Mouse (Mus musculus) neural tube, embryonic 11.5 days (tissue): ENCODE measurements around the gene Rgs14. TPM values are rescaled to one million over a fixed set of nuclear protein-coding genes. Genes with fewer than 3 reads are reported as not detected.
A peak's percentile ranks its signal among the peaks of the same experiment; 100 is the strongest.

Experiments
- ATAC-seq: fragments of 200-750 bp; cut with Nextera tagmentation; 2 replicates; pipeline ENCODE4 v1.8.0; 2017; ENCODE audit warnings: moderate number of reproducible peaks, mild to moderate bottlenecking, moderate TSS enrichment, moderate library complexity; ENCODE audit not compliant: insufficient read depth, low FRiP score, low TSS enrichment
- DNase-seq: peaks from one replicate; pipeline ENCODE4 v3.0.0-alpha.2; 2015; ENCODE audit warnings: low spot score
- H3K27ac ChIP-seq: fragments of 300-500 bp; sonication (generic); 2 replicates; pipeline ENCODE4 v1.5.1; 2014; ENCODE audit warnings: low read depth, mild to moderate bottlenecking, low read length
- H3K27me3 ChIP-seq: fragments of 300-500 bp; sonication (generic); 2 replicates; pipeline ENCODE4 v1.6.1; 2014; ENCODE audit warnings: mild to moderate bottlenecking, low read length, mixed read lengths; ENCODE audit not compliant: control insufficient read depth, insufficient read depth
- H3K36me3 ChIP-seq: fragments of 300-500 bp; sonication (generic); 2 replicates; pipeline ENCODE4 v1.6.1; 2014; ENCODE audit warnings: mild to moderate bottlenecking, low read length, moderate library complexity, mixed read lengths; ENCODE audit not compliant: control insufficient read depth, insufficient read depth
- H3K4me1 ChIP-seq: fragments of 300-500 bp; sonication (generic); 2 replicates; pipeline ENCODE4 v1.6.1; 2014; ENCODE audit warnings: low read length, mixed read lengths; ENCODE audit not compliant: control insufficient read depth, insufficient read depth
- H3K4me2 ChIP-seq: fragments of 300-500 bp; sonication (generic); 2 replicates; pipeline ENCODE4 v1.6.1; 2014; ENCODE audit warnings: low read depth, mild to moderate bottlenecking, moderate library complexity
- H3K4me3 ChIP-seq: fragments of 300-500 bp; sonication (generic); 2 replicates; pipeline ENCODE4 v1.5.1; 2014; ENCODE audit warnings: low read depth, low read length
- H3K9ac ChIP-seq: fragments of 300-500 bp; sonication (generic); 2 replicates; pipeline ENCODE4 v1.6.1; 2014; ENCODE audit warnings: mild to moderate bottlenecking, low read length
- H3K9me3 ChIP-seq: fragments of 300-500 bp; sonication (generic); 2 replicates; pipeline ENCODE4 v1.6.1; 2016; ENCODE audit warnings: low read length; ENCODE audit not compliant: control insufficient read depth
- WGBS: fragments of 180-500 bp; shearing (Covaris S2); extraction: QIAGEN DNeasy Blood & Tissue Kit; methylation state at CpG from one replicate; pipeline ENCODE4 v1.1.7; 2014; 5-methylcytosine and 5-hydroxymethylcytosine counted together
- polyA plus RNA-seq: library from polyadenylated mRNA; unstranded; fragments of >200 nt; fragmentation: Nextera tagmentation; extraction: Ambion mirVana; gene quantifications from 2 replicates; pipeline ENCODE4 v1.2.1, GENCODE M21; 2014

The Rgs14 gene
- polyA plus RNA-seq, 1 experiment from 2014 or later, result 0.97 TPM

DNA sequence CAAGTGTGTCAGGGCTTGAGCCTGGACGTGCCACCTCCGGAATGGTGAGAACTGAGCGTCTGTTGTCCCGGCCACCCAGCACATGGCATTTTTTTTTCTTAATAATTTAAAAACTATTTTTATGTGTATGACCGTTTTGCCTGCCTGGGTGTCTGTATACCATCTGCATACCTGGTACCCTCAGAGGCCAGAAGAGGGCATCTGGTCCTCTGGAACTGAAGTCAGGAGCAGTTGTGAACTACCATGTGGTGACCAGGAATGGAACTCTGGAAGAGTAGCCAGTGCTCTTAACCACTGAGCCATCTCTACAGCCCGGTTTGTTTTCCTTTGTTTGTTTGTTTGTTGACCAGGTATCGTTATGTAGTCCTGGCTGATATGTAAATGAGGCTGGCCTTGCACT lies 1.1 kb upstream of the Rgs14 start:
- H3K36me3 ChIP-seq, result no peaks in the 10 kb centered on the region
- H3K9me3 ChIP-seq, result no peaks in the 10 kb centered on the region
- ATAC-seq (no peak), DNase-seq (no peak)
- no peak overlapping the region for H3K9ac ChIP-seq
- H3K4me3 ChIP-seq, result no peak overlapping the region
- H3K4me2 ChIP-seq, result no peak overlapping the region
- H3K4me1 ChIP-seq, result no peaks in the 10 kb centered on the region
- 79% methylated on average over 7 of the region's 7 CpGs for WGBS
- H3K27me3 ChIP-seq, result no peaks in the 10 kb centered on the region
- no peak overlapping the region for H3K27ac ChIP-seq

DNA sequence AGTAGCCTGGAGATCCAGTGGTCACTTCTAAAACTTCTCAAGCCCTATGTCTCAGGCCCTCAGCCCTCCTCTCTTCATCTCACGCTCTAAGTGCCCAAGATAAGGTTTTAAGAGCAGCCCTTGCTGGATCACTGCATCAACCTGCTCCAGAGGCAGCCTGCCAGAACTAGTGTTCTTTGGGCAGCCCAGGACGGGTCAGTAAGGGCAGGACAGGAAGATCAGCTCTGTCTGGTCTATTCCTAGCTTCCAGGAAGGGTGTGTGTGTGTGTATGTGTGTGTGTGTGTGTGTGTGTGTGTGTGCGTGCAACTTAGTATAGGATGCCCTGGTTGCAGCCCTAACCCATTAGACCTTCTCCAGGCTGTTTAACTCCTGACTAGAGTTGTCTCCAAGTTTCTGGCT lies 702 bp downstream of the Rgs14 start:
- H3K36me3 ChIP-seq, result no peaks in the 10 kb centered on the region
- no peak overlapping the region for H3K27ac ChIP-seq
- H3K4me1 ChIP-seq, result no peaks in the 10 kb centered on the region
- no peak overlapping the region for H3K4me3 ChIP-seq
- ATAC-seq (no peak), DNase-seq (no peak)
- WGBS, result 67% methylated on average over 3 of the region's 3 CpGs
- no peak overlapping the region for H3K4me2 ChIP-seq
- no peak overlapping the region for H3K9ac ChIP-seq
- no peaks in the 10 kb centered on the region for H3K9me3 ChIP-seq
- H3K27me3 ChIP-seq, result no peaks in the 10 kb centered on the region

GRCm38 (mm10) chr13:55371007-55371681 lies 1.6 kb downstream of the Rgs14 start:
- Histone ChIP-seq H3K27ac (no peak overlapping the region), H3K27me3 (0 out of 2 replicates have a peak, but pooled peaks cover 2% of the 10 kb centered on the region), H3K4me1 (no peaks in the 10 kb centered on the region), H3K4me3 (no peak overlapping the region), H3K36me3 (no peaks in the 10 kb centered on the region), H3K4me2 (no peak overlapping the region), H3K9me3 (no peaks in the 10 kb centered on the region), H3K9ac (no peak overlapping the region)
- ATAC-seq, result no peak
- 71% methylated on average over 8 of the region's 8 CpGs for WGBS
- no peak for DNase-seq

GRCm38 (mm10) chr13:55371740-55372139 lies 2.2 kb downstream of the Rgs14 start:
- WGBS, result 56% methylated on average over 5 of the region's 5 CpGs
- ATAC-seq (no peak), DNase-seq (no peak)
- Histone ChIP-seq H3K4me1 (no peaks in the 10 kb centered on the region), H3K9me3 (no peaks in the 10 kb centered on the region), H3K27me3 (0 out of 2 replicates have a peak, but pooled peaks cover 2% of the 10 kb centered on the region), H3K9ac (no peak overlapping the region), H3K27ac (no peak overlapping the region), H3K4me3 (no peak overlapping the region), H3K36me3 (no peaks in the 10 kb centered on the region), H3K4me2 (no peak overlapping the region)

DNA sequence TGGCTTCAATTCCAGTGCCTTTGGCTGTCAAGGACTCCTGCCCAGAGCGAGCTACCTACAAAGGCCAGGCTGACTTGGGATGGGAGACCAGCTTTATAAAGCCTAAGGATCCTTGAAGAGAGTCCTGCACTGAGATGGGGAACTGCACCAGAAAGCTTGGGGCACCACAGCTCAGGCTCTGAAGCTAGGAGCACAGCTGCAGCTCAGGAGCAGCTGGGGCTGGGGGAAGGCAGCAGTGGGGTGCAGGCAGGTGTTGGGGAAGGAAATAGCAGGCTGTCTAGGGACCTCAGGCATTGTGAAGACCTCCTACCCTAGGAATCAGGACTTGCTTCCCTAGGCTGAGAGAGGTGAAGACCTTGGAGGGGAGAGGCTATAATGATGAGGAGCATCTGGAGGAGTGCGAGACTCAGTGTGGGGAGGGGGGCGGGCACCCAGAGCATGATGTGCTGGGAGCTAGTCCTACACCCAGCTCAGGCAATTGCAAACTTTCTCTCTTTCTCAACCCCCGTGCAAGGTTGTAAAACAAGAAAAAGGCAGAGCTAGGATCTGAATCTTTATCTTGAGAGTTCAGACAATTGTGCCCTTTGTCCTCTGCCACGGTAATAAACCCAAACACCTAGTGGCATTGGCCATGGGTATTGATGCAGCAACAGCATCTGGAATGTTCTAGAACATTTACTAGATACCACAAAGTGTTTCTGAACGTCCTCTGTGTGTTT lies 4.8 kb downstream of the Rgs14 start:
- ATAC-seq, result no peak
- Histone ChIP-seq H3K4me1 (no peaks in the 10 kb centered on the region), H3K9me3 (no peaks in the 10 kb centered on the region), H3K27ac (no peak overlapping the region), H3K4me3 (no peak overlapping the region), H3K27me3 (peaks cover 23% of the 10 kb centered on the region), H3K36me3 (no peaks in the 10 kb centered on the region), H3K4me2 (no peak overlapping the region), H3K9ac (no peak overlapping the region)
- 57% methylated on average over 6 of the region's 6 CpGs for WGBS
- DNase-seq, result no peak

DNA sequence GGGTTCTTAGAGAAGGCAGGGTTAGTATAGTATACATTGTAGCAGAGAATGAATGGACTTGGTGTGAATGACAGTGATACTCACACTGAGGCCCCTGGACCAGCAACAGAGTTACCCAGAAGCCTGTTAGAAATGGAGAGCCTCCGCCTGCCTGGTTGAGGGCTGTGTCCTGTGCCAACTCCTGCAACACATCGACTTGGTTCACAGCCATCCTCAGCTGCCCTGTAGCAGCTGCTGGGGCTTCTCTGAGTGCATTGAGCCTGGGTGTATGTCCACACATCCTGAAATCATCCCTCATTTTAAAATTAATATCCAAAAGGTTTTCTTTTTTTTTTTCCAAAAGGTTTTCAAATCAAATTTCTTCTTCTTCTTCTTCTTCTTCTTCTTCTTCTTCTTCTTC lies 6.3 kb downstream of the Rgs14 start:
- no peak overlapping the region for H3K9ac ChIP-seq
- H3K4me2 ChIP-seq, result no peak overlapping the region
- no peak for DNase-seq
- no peaks in the 10 kb centered on the region for H3K4me1 ChIP-seq
- no peak overlapping the region for H3K4me3 ChIP-seq
- no peaks in the 10 kb centered on the region for H3K36me3 ChIP-seq
- 80% methylated on average over 2 of the region's 2 CpGs for WGBS
- peaks cover 35% of the 10 kb centered on the region for H3K27me3 ChIP-seq
- H3K9me3 ChIP-seq, result no peaks in the 10 kb centered on the region
- no peak for ATAC-seq
- H3K27ac ChIP-seq, result no peak overlapping the region

- 0 out of 2 replicates have a peak overlapping the region, but pooled peaks have one; percentile 8 for H3K4me3 ChIP-seq
- no peaks in the 10 kb centered on the region for H3K36me3 ChIP-seq
- peaks cover 37% of the 10 kb centered on the region for H3K27me3 ChIP-seq
- DNase-seq (no peak), ATAC-seq (no peak)
- WGBS, result 3% methylated on average over 32 of the region's 32 CpGs
- no peaks in the 10 kb centered on the region for H3K9me3 ChIP-seq
- no peak overlapping the region for H3K4me2 ChIP-seq
- no peak overlapping the region for H3K9ac ChIP-seq
- H3K4me1 ChIP-seq, result no peaks in the 10 kb centered on the region
- no peak overlapping the region for H3K27ac ChIP-seq
Measured at GRCm38 (mm10) chr13:55378907-55379580, 9.5 kb downstream of the Rgs14 start.

GRCm38 (mm10) chr13:55381790-55382189 lies 12.3 kb downstream of the Rgs14 start:
- H3K4me2 ChIP-seq, result no peak overlapping the region
- no peak overlapping the region for H3K9ac ChIP-seq
- no peak overlapping the region for H3K27ac ChIP-seq
- peaks cover 35% of the 10 kb centered on the region for H3K27me3 ChIP-seq
- WGBS, result 83% methylated on average over 4 of the region's 4 CpGs
- no peak for DNase-seq
- no peaks in the 10 kb centered on the region for H3K36me3 ChIP-seq
- no peak for ATAC-seq
- no peaks in the 10 kb centered on the region for H3K9me3 ChIP-seq
- H3K4me1 ChIP-seq, result no peaks in the 10 kb centered on the region
- H3K4me3 ChIP-seq, result no peak overlapping the region
